Mouse (Mus musculus): Measurements from ENCODE around the gene Alpk1. TPM values are rescaled to one million over a fixed set of nuclear protein-coding genes. Genes with fewer than 3 reads are reported as not detected.

The Alpk1 gene
- polyA plus RNA-seq, 1 experiment from 2014 or later: 0.82 TPM

DNA sequence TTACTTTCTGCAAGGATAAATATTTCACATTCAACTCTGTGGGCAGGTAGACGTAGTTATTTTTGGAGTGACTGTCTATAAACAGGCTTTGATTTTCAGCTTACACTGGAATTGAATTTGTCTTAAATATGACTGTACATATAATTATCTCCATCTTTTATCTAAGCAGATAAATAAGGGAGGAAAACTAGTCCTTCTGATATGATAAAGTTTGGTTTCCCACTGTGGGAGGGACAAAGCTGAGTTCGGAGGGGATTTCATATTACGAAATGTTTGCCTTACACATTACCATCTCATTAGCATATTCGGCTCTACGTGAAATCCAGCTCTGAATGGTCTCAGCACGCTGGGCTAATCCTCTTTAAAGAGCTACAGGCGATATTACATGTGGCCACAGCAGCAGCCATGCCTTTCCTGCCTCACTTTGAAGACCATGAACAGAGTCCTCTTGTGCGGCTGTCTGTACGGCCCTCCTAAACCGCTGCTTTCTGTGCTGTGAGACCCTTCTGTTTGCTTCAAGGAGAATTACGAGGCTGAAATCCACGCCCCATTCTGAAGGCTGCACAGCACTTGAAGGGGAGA is 30.3 kb downstream of the Alpk1 start:
- ATAC-seq (no peak), DNase-seq (ENCODE audit: low spot score) (peak; percentile 9)
- Histone ChIP-seq H3K9ac (replicated peaks; ENCODE audit: low read depth) (no peak overlapping the region), H3K4me1 (ENCODE audit: insufficient read depth, low read depth, low read length) (no peaks in the 10 kb centered on the region), H3K4me3 (ENCODE audit: low read depth, low read length) (no peak overlapping the region), H3K4me2 (replicated peaks; ENCODE audit: low read depth, low read length) (no peak overlapping the region), H3K9me3 (ENCODE audit: low read length) (no peaks in the 10 kb centered on the region), H3K27me3 (replicated peaks; ENCODE audit: insufficient read depth, low read length) (no peaks in the 10 kb centered on the region), H3K27ac (ENCODE audit: low read length) (no peak overlapping the region), H3K36me3 (ENCODE audit: insufficient read depth, low read length) (no peaks in the 10 kb centered on the region)
- no peak for TF ChIP-seq EP300 (IDR thresholded peaks at IDR 0.05)
- no peak for TF ChIP-seq CTCF (IDR thresholded peaks at IDR 0.05)
- 16% methylated on average over 12 of the region's 12 CpGs for WGBS

- H3K36me3 ChIP-seq (ENCODE audit: insufficient read depth, low read length): no peaks in the 10 kb centered on the region
- WGBS: 29% methylated on average over 9 of the region's 9 CpGs
- no peak overlapping the region for H3K4me3 ChIP-seq (ENCODE audit: low read depth, low read length)
- no peak overlapping the region for H3K9ac ChIP-seq (replicated peaks; ENCODE audit: low read depth)
- no peak for DNase-seq (ENCODE audit: low spot score)
- H3K27me3 ChIP-seq (replicated peaks; ENCODE audit: insufficient read depth, low read length): no peaks in the 10 kb centered on the region
- H3K4me2 ChIP-seq (replicated peaks; ENCODE audit: low read depth, low read length): no peak overlapping the region
- no peak for ATAC-seq
- TF ChIP-seq CTCF (IDR thresholded peaks at IDR 0.05) (no peak), EP300 (IDR thresholded peaks at IDR 0.05) (no peak)
- no peaks in the 10 kb centered on the region for H3K9me3 ChIP-seq (ENCODE audit: low read length)
- H3K4me1 ChIP-seq (ENCODE audit: insufficient read depth, low read depth, low read length): no peaks in the 10 kb centered on the region
- H3K27ac ChIP-seq (ENCODE audit: low read length): no peak overlapping the region
These were observed 31.1 kb downstream of the Alpk1 start for GRCm38 (mm10) chr3:127749266-127749665.

- Histone ChIP-seq H3K36me3 (ENCODE audit: insufficient read depth, low read length) (no peaks in the 10 kb centered on the region), H3K4me2 (replicated peaks; ENCODE audit: low read depth, low read length) (no peak overlapping the region), H3K27me3 (replicated peaks; ENCODE audit: insufficient read depth, low read length) (no peaks in the 10 kb centered on the region), H3K27ac (ENCODE audit: low read length) (no peak overlapping the region), H3K9me3 (ENCODE audit: low read length) (no peaks in the 10 kb centered on the region), H3K9ac (replicated peaks; ENCODE audit: low read depth) (no peak overlapping the region), H3K4me3 (ENCODE audit: low read depth, low read length) (no peak overlapping the region), H3K4me1 (ENCODE audit: insufficient read depth, low read depth, low read length) (no peaks in the 10 kb centered on the region)
- ATAC-seq (no peak), DNase-seq (ENCODE audit: low spot score) (no peak)
- WGBS: 73% methylated on average over 4 of the region's 4 CpGs
- TF ChIP-seq EP300 (IDR thresholded peaks at IDR 0.05): no peak
- no peak for TF ChIP-seq CTCF (IDR thresholded peaks at IDR 0.05)
These were observed 31.7 kb downstream of the Alpk1 start for GRCm38 (mm10) chr3:127748644-127749043.

DNA sequence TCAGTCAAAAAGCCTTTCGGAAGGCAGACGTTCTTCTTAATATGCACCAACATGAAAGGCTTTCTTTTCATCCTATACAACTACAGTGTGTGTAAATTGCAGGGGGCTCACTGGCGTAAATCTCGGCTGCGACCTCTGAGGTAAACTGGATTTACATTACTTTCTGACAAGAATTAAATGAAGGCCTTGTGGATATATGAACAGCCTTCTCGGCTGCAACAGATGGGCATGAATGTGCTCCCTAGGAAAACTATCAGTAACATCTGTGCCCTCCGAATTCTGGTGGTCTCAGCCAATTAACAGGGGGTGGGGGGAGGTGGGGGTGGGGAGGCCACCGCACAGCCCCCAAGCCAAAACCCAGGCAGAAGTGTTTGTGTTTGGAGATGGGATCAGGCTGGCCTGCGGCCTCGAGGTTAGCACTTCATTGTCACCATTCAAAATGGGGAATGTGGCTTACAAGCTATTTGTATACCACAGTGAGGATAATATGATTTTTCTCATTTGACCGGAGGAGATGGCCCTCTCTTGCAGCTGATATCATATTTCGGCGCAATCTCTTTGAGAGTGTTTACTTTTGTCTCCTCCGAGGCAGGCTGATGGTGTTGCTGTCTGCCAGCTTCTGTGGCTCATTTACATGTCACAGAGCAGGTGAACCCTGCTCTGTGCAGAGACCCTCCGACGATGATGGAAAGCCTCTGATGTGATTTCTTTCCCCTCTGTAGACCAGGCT is 34.3 kb downstream of the Alpk1 start:
- TF ChIP-seq EP300 (IDR thresholded peaks at IDR 0.05) (no peak), CTCF (IDR thresholded peaks at IDR 0.05) (no peak)
- DNase-seq (ENCODE audit: low spot score) (no peak), ATAC-seq (no peak)
- Histone ChIP-seq H3K36me3 (ENCODE audit: insufficient read depth, low read length) (no peaks in the 10 kb centered on the region), H3K4me2 (replicated peaks; ENCODE audit: low read depth, low read length) (no peak overlapping the region), H3K27ac (ENCODE audit: low read length) (no peak overlapping the region), H3K4me1 (ENCODE audit: insufficient read depth, low read depth, low read length) (no peaks in the 10 kb centered on the region), H3K9me3 (ENCODE audit: low read length) (no peaks in the 10 kb centered on the region), H3K9ac (replicated peaks; ENCODE audit: low read depth) (no peak overlapping the region), H3K4me3 (ENCODE audit: low read depth, low read length) (no peak overlapping the region), H3K27me3 (replicated peaks; ENCODE audit: insufficient read depth, low read length) (no peaks in the 10 kb centered on the region)
- 21% methylated on average over 16 of the region's 16 CpGs for WGBS

DNA sequence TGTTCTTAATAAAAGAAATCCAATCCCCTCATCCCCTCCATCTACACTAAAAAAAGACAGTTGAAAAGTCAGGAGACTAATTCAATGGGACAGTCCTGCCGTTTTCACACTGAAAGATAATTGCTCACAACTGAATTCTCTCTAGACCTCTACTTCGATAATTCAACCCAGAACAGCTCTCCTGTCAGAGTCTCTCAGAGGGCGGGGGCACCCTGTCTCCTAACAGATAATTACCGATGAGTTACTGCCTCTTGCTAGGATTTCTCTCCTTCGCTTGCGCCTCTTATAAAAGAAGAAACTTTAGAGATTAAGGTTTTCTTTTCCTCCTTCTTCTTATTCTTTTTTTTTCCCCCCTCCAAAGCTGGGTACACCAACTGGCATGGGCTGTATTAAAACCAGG is 34.8 kb downstream of the Alpk1 start:
- Histone ChIP-seq H3K4me1 (ENCODE audit: insufficient read depth, low read depth, low read length) (no peaks in the 10 kb centered on the region), H3K4me3 (ENCODE audit: low read depth, low read length) (no peak overlapping the region), H3K4me2 (replicated peaks; ENCODE audit: low read depth, low read length) (no peak overlapping the region), H3K27ac (ENCODE audit: low read length) (no peak overlapping the region), H3K27me3 (replicated peaks; ENCODE audit: insufficient read depth, low read length) (no peaks in the 10 kb centered on the region), H3K36me3 (ENCODE audit: insufficient read depth, low read length) (no peaks in the 10 kb centered on the region), H3K9me3 (ENCODE audit: low read length) (no peaks in the 10 kb centered on the region), H3K9ac (replicated peaks; ENCODE audit: low read depth) (no peak overlapping the region)
- TF ChIP-seq EP300 (IDR thresholded peaks at IDR 0.05) (no peak), CTCF (IDR thresholded peaks at IDR 0.05) (no peak)
- ATAC-seq (no peak), DNase-seq (ENCODE audit: low spot score) (no peak)
- 42% methylated on average over 6 of the region's 6 CpGs for WGBS

GRCm38 (mm10) chr3:127743614-127744365 is 36.5 kb downstream of the Alpk1 start:
- 78% methylated on average over 13 of the region's 14 CpGs for WGBS
- Histone ChIP-seq H3K9me3 (ENCODE audit: low read length) (no peaks in the 10 kb centered on the region), H3K9ac (replicated peaks; ENCODE audit: low read depth) (no peak overlapping the region), H3K27me3 (replicated peaks; ENCODE audit: insufficient read depth, low read length) (no peaks in the 10 kb centered on the region), H3K4me1 (ENCODE audit: insufficient read depth, low read depth, low read length) (no peaks in the 10 kb centered on the region), H3K36me3 (ENCODE audit: insufficient read depth, low read length) (no peaks in the 10 kb centered on the region), H3K4me3 (ENCODE audit: low read depth, low read length) (no peak overlapping the region), H3K27ac (ENCODE audit: low read length) (no peak overlapping the region), H3K4me2 (replicated peaks; ENCODE audit: low read depth, low read length) (no peak overlapping the region)
- no peak for TF ChIP-seq EP300 (IDR thresholded peaks at IDR 0.05)
- TF ChIP-seq CTCF (IDR thresholded peaks at IDR 0.05): no peak
- ATAC-seq (no peak), DNase-seq (ENCODE audit: low spot score) (no peak)
